Mouse (Mus musculus) stomach, embryonic 15.5 days (tissue): Measurements from ENCODE around the gene Gng10. TPM values are rescaled to one million over a fixed set of nuclear protein-coding genes. Genes with fewer than 3 reads are reported as not detected.

ENCODE experiments used
- ATAC-seq: fragments of 200-750 bp; cut with Nextera tagmentation; 2 replicates; pipeline ENCODE4 v1.8.0; 2017; ENCODE audit warnings: low read depth, moderate number of reproducible peaks, moderate TSS enrichment; ENCODE audit not compliant: insufficient read depth, low FRiP score
- H3K27ac ChIP-seq: fragments of 300-500 bp; sonication (generic); 2 replicates; pipeline ENCODE4 v1.5.1; 2015; ENCODE audit warnings: mild to moderate bottlenecking, inconsistent platforms
- H3K27me3 ChIP-seq: fragments of 300-500 bp; sonication (generic); replicated peaks from 2 replicates; pipeline ENCODE4 v1.6.1; 2015; ENCODE audit warnings: inconsistent platforms
- H3K36me3 ChIP-seq: fragments of 300-500 bp; sonication (generic); 2 replicates; pipeline ENCODE4 v1.6.1; 2015; ENCODE audit warnings: inconsistent platforms
- H3K4me1 ChIP-seq: fragments of 300-500 bp; sonication (generic); 2 replicates; pipeline ENCODE4 v1.6.1; 2015; ENCODE audit warnings: inconsistent platforms
- H3K4me2 ChIP-seq: fragments of 300-500 bp; sonication (generic); 2 replicates; pipeline ENCODE4 v1.6.1; 2015; ENCODE audit warnings: mild to moderate bottlenecking, inconsistent platforms
- H3K4me3 ChIP-seq: fragments of 300-500 bp; sonication (generic); replicated peaks from 2 replicates; pipeline ENCODE4 v1.5.1; 2015; ENCODE audit warnings: inconsistent platforms
- H3K9ac ChIP-seq: fragments of 300-500 bp; sonication (generic); 2 replicates; pipeline ENCODE4 v1.6.1; 2015; ENCODE audit warnings: inconsistent platforms
- H3K9me3 ChIP-seq: fragments of 300-500 bp; sonication (generic); 2 replicates; pipeline ENCODE4 v1.6.1; 2016; ENCODE audit warnings: inconsistent platforms
- WGBS: fragments of 180-500 bp; shearing (Covaris S2); methylation state at CpG from one replicate; pipeline ENCODE4 v1.1.7; 2015; 5-methylcytosine and 5-hydroxymethylcytosine counted together
- polyA plus RNA-seq: library from polyadenylated mRNA; unstranded; fragments of >200 nt; fragmentation: Nextera tagmentation; extraction: Ambion mirVana; gene quantifications from 2 replicates; pipeline ENCODE4 v1.2.1, GENCODE M21; 2015

Gene Gng10
- polyA plus RNA-seq, 1 experiment from 2014 or later: 108 TPM

DNA sequence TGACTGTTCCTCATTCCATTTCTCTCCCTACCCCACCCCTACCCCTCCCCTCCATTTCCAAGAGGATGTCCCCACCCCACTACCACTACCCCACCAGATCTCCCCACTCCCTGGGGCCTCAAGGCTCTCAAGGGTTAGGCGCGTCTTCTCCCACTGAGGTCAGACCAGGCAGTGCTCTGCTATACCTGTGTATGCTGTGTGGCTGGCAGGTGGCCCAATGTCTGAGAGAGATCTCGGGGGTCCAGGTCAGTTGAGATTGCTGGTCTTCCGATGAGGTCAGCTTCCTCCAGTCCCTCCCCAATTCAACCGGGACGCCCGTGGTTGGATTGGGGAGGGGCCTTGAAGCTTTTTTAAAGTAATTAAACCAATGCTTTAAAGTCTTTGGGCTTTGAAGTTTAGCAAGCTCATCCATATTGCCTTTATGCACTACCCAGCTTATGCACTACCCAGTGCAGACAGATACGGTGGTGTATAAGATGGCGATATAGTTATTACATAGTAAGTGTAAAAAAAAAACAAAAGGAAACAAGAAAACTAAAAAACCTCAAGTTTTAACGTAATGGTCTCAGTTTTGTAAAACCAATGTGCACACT is 467 bp upstream of the Gng10 start:
- Histone ChIP-seq H3K36me3 (no peaks in the 10 kb centered on the region), H3K4me2 (peak overlapping the region; percentile 75), H3K4me1 (0 out of 2 replicates have a peak, but pooled peaks cover 6% of the 10 kb centered on the region), H3K9me3 (no peaks in the 10 kb centered on the region), H3K27me3 (no peaks in the 10 kb centered on the region), H3K27ac (no peak overlapping the region), H3K9ac (no peak overlapping the region; the same call in 1 of the 2 replicates), H3K4me3 (peak overlapping the region; percentile 90)
- 78% methylated on average over 10 of the region's 10 CpGs for WGBS
- ATAC-seq: no peak

DNA sequence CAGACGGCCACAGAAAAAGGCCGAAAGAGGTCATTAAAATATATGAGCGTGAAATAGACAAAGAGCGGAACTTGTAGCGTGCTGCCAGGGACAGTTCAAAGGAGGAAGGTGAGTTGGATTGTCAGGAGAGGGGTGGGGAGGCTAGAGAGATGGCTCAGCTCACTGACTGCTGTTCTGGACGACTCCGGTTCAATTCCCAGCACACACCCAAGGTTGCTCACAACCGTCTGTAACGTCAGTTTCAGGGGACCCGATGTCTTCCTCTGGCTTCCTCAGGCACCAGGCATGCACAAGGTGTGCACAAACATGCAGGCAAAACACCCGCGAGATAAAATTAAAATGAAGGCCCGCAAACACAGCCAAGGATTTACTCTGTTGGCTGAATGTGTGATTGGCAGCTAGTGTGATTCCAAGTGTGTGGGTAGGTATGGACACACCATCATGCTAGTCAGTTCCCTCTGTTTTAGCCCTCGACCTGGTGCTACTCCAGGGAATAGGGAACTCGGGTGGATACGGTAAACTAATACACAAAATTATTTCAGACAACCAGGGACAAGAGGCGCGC is 980 bp downstream of the Gng10 start:
- WGBS: 63% methylated on average over 18 of the region's 18 CpGs
- peak overlapping the region; percentile 75 for H3K4me2 ChIP-seq
- 0 out of 2 replicates have a peak overlapping the region, but pooled peaks have one; percentile 67 for H3K27ac ChIP-seq
- peak overlapping the region; percentile 71 for H3K9ac ChIP-seq
- H3K36me3 ChIP-seq: 0 out of 2 replicates have a peak, but pooled peaks cover 4% of the 10 kb centered on the region
- H3K9me3 ChIP-seq: no peaks in the 10 kb centered on the region
- no peak for ATAC-seq
- H3K4me3 ChIP-seq: peak overlapping the region; percentile 90
- 0 out of 2 replicates have a peak, but pooled peaks cover 6% of the 10 kb centered on the region for H3K4me1 ChIP-seq
- H3K27me3 ChIP-seq: no peaks in the 10 kb centered on the region

DNA sequence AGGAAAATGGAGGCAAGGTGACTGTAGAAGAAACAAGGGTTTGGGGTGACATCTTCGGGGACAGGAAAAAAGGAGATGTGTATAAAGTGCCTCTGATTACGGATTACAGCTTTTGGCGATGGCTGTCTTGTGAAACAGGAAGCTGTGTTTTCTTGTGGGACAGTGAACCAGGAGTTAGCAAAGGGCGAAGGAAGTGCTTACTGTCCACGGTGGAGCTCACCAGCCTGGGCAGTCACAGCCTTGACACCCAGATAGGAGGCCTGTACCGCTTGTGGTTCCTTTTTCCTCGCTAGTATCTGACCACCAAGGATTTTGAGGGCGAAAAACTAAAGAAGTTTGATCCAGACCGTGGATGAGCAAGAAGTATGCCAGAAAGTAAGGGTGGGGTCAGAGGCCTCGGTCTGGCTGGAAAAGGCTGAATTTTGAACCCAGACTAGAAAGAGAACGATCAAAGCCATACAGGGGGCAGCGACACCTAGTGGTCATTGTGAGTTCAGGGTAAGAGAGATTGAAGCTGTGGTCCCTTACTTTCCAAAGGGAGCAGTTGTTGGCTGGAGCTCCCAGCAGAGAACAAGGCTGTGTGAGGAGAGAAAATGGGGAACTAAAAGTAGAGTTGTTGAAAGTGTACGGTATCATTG is 1.7 kb downstream of the Gng10 start:
- H3K9ac ChIP-seq: no peak overlapping the region
- 0 out of 2 replicates have a peak, but pooled peaks cover 6% of the 10 kb centered on the region for H3K4me1 ChIP-seq
- H3K4me3 ChIP-seq: no peak overlapping the region
- no peaks in the 10 kb centered on the region for H3K27me3 ChIP-seq
- 46% methylated on average over 13 of the region's 13 CpGs for WGBS
- H3K27ac ChIP-seq: 0 out of 2 replicates have a peak overlapping the region, but pooled peaks have one; percentile 16
- peak overlapping the region; percentile 39 for H3K4me2 ChIP-seq
- 0 out of 2 replicates have a peak, but pooled peaks cover 4% of the 10 kb centered on the region for H3K36me3 ChIP-seq
- H3K9me3 ChIP-seq: no peaks in the 10 kb centered on the region
- ATAC-seq: 0 out of 2 replicates have a peak, but pooled peaks have one; percentile 47

DNA sequence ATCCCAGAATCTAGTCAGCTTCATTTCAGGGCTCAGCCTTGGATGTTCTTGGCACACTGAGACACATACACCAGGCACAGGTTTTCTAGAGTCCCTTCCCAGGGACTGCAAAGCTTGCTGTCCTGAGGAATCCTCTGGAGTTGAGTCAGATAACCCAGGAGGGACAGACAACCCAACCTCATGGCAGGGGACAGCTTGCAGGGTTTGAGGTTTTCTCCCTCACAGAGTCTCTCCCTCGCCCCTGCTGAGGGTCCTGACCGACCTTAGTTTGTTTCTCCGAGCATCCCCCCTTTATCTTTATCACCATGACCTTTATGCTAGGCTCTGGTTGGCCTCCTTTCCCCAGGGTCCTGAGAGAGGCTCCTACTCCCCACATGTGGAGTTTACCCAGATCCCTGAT is 2.6 kb downstream of the Gng10 start:
- Histone ChIP-seq H3K36me3 (0 out of 2 replicates have a peak, but pooled peaks cover 4% of the 10 kb centered on the region), H3K9me3 (no peaks in the 10 kb centered on the region), H3K4me1 (0 out of 2 replicates have a peak, but pooled peaks cover 6% of the 10 kb centered on the region), H3K9ac (no peak overlapping the region), H3K27me3 (no peaks in the 10 kb centered on the region), H3K4me3 (no peak overlapping the region), H3K4me2 (no peak overlapping the region), H3K27ac (no peak overlapping the region)
- WGBS: 72% methylated on average over 3 of the region's 3 CpGs
- ATAC-seq: no peak

DNA sequence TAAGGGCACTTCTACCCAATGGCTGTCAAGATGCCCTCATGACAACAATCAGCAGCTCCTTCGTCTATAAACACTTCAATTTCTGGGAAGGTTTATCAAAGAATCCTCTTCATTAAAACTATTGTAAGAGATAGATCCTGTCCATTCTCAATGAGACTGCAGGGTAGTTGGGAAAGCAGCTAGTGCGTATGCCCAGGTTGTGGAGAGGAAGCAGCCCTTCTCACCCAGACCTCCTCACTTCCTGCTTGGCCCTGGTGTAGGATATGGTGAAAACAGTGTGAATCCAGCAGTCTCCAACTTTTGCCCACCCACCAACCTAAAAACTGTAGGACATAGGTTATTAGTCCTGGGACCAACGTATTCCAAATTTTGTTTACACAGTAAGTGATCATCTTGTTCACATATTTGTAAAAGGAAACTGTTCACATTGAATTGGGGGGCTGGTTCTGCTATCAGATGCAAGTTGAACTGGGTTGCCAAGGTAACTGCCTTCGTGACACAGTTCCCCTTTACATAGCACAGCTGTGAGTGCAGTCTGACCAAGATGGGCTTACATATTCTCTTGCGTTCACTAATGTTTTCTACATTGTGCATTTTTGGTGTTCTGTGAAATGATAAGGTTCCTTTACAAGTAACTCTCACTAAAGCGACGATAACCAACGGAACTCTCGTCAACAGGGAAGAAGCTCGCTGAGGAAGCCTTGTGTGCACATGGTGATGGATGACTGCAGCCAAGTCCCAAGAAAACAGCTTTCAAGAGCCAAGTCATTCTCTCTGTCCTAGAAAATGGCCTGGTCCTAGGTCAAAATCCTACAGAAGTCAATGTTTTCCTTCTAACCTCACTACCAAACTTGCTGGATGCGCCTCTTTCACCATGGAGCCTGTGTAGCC is 5.8 kb downstream of the Gng10 start:
- Histone ChIP-seq H3K36me3 (0 out of 2 replicates have a peak, but pooled peaks cover 4% of the 10 kb centered on the region), H3K4me1 (0 out of 2 replicates have a peak, but pooled peaks cover 6% of the 10 kb centered on the region), H3K9me3 (no peaks in the 10 kb centered on the region), H3K9ac (no peak overlapping the region), H3K4me3 (no peak overlapping the region), H3K27ac (no peak overlapping the region), H3K4me2 (no peak overlapping the region), H3K27me3 (no peaks in the 10 kb centered on the region)
- no peak for ATAC-seq
- WGBS: 82% methylated on average over 11 of the region's 11 CpGs

DNA sequence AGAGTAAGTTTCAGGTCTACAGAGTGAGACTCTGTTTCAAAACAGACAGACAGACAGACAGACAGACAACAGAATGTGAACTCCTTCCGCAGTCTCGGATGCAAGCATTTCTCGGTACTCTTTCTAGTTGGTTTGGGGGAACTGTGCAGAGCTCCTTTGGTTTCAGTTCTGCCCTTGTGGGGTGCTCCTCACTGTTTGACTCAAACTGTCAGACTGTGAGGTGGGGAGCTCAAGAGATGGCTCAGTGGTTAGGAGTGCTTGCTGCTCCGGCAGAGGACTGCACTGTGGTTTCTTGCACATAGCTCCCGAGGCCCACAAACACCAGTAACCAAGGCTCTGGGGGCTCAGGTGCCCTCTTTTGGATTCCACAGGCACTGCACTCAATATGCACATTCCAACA is 8.2 kb downstream of the Gng10 start:
- no peak overlapping the region for H3K9ac ChIP-seq
- H3K9me3 ChIP-seq: no peaks in the 10 kb centered on the region
- WGBS: 96% methylated on average over 5 of the region's 5 CpGs
- ATAC-seq: no peak
- no peak overlapping the region for H3K27ac ChIP-seq
- H3K36me3 ChIP-seq: 0 out of 2 replicates have a peak, but pooled peaks cover 4% of the 10 kb centered on the region
- H3K4me1 ChIP-seq: no peaks in the 10 kb centered on the region
- H3K27me3 ChIP-seq: no peaks in the 10 kb centered on the region
- H3K4me3 ChIP-seq: no peak overlapping the region
- H3K4me2 ChIP-seq: no peak overlapping the region

DNA sequence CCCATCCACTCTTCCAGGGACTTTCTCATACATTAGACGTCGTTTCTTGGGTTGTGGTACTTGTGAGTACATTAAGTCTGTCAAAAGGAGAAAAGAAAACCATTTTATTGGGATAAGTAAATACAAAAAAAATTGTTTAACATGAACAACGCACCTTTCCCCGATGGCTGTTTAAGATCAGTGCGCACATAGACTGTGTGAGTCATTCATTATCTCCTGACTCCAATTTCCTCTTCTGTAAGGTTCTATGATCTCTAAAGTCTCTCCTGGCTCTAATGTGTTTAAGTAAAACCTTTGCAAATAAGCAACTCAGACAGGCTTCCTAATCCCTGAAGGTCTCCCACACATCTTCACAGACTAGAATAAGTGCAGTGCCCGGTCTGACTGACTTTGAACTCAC is 9.0 kb downstream of the Gng10 start:
- H3K27me3 ChIP-seq: no peaks in the 10 kb centered on the region
- no peak for ATAC-seq
- H3K9me3 ChIP-seq: no peaks in the 10 kb centered on the region
- H3K27ac ChIP-seq: no peak overlapping the region
- 57% methylated on average over 6 of the region's 6 CpGs for WGBS
- no peak overlapping the region for H3K9ac ChIP-seq
- H3K4me2 ChIP-seq: no peak overlapping the region
- H3K4me1 ChIP-seq: no peaks in the 10 kb centered on the region
- 0 out of 2 replicates have a peak, but pooled peaks cover 4% of the 10 kb centered on the region for H3K36me3 ChIP-seq
- H3K4me3 ChIP-seq: no peak overlapping the region

DNA sequence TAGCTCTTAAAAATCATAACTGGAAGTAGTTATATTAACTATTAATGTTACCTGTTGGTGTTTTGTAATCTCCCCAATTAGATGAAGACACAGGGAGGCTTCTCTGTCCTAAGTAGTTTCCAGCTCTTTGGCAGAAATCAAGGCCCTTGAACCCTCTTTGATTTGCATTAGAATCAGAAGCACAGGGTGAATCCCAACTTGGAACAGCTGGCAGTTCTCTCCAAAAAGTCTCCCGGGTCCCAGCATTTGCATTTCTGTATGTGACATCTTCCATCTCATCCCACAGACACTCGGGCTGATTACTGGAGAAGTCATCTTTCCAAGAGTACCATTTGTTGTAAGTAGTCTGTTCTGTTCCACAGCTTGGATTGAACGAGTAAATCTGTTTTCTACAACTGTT is 12.3 kb downstream of the Gng10 start:
- no peak overlapping the region for H3K4me3 ChIP-seq
- H3K4me1 ChIP-seq: no peaks in the 10 kb centered on the region
- WGBS: 43% methylated on average over 3 of the region's 3 CpGs
- no peaks in the 10 kb centered on the region for H3K36me3 ChIP-seq
- H3K4me2 ChIP-seq: no peak overlapping the region
- no peaks in the 10 kb centered on the region for H3K9me3 ChIP-seq
- no peak overlapping the region for H3K9ac ChIP-seq
- no peak overlapping the region for H3K27ac ChIP-seq
- H3K27me3 ChIP-seq: no peaks in the 10 kb centered on the region
- no peak for ATAC-seq

DNA sequence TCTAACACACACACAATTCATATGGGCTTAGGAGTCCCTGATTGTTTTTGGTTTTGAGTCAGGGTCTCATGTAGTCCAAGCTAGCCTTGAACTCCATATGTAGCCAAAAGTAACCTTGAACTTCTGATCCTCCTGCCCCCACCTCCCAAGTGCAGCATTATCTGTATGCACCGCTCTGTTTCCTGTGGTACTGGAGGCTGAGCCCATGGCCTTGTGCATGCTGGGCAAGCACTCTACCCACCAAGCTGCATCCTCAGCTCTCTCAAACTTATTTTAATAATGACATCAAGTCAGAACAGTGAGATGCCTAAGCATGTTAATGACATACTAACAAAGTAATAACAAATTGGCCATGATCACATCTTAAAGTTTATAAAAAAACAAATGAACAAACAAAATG is 16.2 kb downstream of the Gng10 start:
- Histone ChIP-seq H3K9me3 (no peaks in the 10 kb centered on the region), H3K27me3 (no peaks in the 10 kb centered on the region), H3K36me3 (no peaks in the 10 kb centered on the region), H3K4me2 (no peak overlapping the region), H3K4me1 (no peaks in the 10 kb centered on the region), H3K27ac (no peak overlapping the region), H3K9ac (no peak overlapping the region), H3K4me3 (no peak overlapping the region)
- 91% methylated on average over 1 of the region's 1 CpGs for WGBS
- ATAC-seq: no peak

DNA sequence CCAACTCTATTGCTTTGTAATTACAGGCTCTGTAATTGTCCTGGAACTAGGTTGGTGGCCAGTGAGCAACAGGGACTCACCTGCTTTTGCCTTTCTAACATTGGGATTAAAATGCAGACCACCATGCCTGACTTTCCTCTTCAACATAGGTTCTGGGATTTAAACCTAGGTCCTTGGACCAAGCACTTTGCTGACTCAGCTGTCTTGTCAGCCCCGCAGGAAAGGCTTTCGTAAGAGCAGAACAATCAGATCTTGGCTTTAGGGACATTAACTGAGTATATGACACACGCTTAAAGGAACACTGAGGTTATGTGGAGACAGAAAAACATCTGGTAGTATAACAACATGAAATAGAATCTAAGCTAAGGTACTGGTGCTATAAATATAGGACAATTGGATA is 23.0 kb downstream of the Gng10 start:
- no peak for ATAC-seq
- Histone ChIP-seq H3K27ac (no peak overlapping the region), H3K4me3 (no peak overlapping the region), H3K4me1 (no peaks in the 10 kb centered on the region), H3K36me3 (no peaks in the 10 kb centered on the region), H3K4me2 (no peak overlapping the region), H3K27me3 (no peaks in the 10 kb centered on the region), H3K9ac (no peak overlapping the region), H3K9me3 (no peaks in the 10 kb centered on the region)
- WGBS: 88% methylated on average over 3 of the region's 3 CpGs

DNA sequence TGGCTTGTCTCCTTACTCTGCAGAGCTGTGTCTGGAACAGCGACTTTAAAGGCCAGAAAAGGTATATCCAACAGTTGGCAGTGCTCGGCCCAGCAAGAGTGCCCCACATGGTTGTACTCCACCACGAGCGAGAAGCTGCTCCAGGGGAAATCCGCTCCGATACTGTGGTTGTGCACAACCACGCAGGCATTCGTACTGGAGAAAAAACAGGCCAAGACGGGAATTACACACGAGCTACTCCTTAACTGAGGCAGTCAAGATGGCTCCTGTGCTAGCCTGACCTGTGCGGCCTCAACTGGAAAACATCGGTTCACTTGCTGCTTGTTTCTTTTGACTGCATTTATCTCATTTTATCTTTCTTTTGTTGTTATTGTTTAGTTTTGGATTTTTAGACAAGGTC is 27.6 kb downstream of the Gng10 start:
- H3K27me3 ChIP-seq: no peaks in the 10 kb centered on the region
- 70% methylated on average over 12 of the region's 12 CpGs for WGBS
- no peaks in the 10 kb centered on the region for H3K4me1 ChIP-seq
- H3K4me3 ChIP-seq: no peak overlapping the region
- no peak overlapping the region for H3K9ac ChIP-seq
- no peak for ATAC-seq
- no peak overlapping the region for H3K27ac ChIP-seq
- H3K4me2 ChIP-seq: no peak overlapping the region
- H3K9me3 ChIP-seq: no peaks in the 10 kb centered on the region
- no peaks in the 10 kb centered on the region for H3K36me3 ChIP-seq
